Comparison of ENCODE assay signal across 18 mouse cellular contexts in genomic region chr1:187939078-187939477, GRCm38 (mm10).
DNase-seq lines count a peak whose midpoint lies in the region; ATAC-seq and TF ChIP-seq lines count a peak whose summit lies in the region.
"Had no signal": no experiment of that assay in that cellular context is flagged by ENCODE, and none has a peak within 500 bp of the region (broad histone marks: within the 10 kb centered on the region; RNA-seq: fewer than 3 reads in every experiment).

No protein-coding gene starts in this region.

- no peak for ATAC-seq in heart, embryonic 11.5 days (replicated peaks; ENCODE audit: insufficient number of reproducible peaks, low FRiP score, low TSS enrichment)
- 0 out of 2 replicates have a peak, but pooled peaks have one; percentile 31 for ATAC-seq in stomach, embryonic 15.5 days (ENCODE audit: insufficient read depth, low FRiP score, low read depth)
- no peak for ATAC-seq in stomach, postnatal 0 days (ENCODE audit: low FRiP score, low TSS enrichment)
- ATAC-seq in lung, postnatal 0 days, result peak; percentile 76
- ATAC-seq: activated CD4-positive, CD25-positive, alpha-beta regulatory T cell, adult 4 months; forebrain, postnatal 0 days; Patski had no signal

- no peaks in the 10 kb centered on the region for H3K36me3 ChIP-seq in heart, embryonic 11.5 days (ENCODE audit: control insufficient read depth, insufficient read depth, low read length)
- H3K36me3 ChIP-seq in stomach, embryonic 15.5 days, result no peaks in the 10 kb centered on the region
- no peaks in the 10 kb centered on the region for H3K36me3 ChIP-seq in stomach, postnatal 0 days (ENCODE audit: control insufficient read depth, insufficient read depth, low read length)
- H3K36me3 ChIP-seq in lung, postnatal 0 days (ENCODE audit: insufficient read depth, low read length), result no peaks in the 10 kb centered on the region
- H3K36me3 ChIP-seq: embryonic facial prominence, embryonic 13.5 days; hindbrain, embryonic 10.5 days; limb, embryonic 13.5 days had no signal

- 39% methylated on average over 4 of the region's 4 CpGs for WGBS in heart, embryonic 11.5 days (ENCODE audit: insufficient replicate concordance)
- 57% methylated on average over 4 of the region's 4 CpGs for WGBS in stomach, embryonic 15.5 days
- 65% methylated on average over 4 of the region's 4 CpGs for WGBS in stomach, postnatal 0 days
- 44% methylated on average over 4 of the region's 4 CpGs for WGBS in lung, postnatal 0 days

- 0 out of 2 replicates have a peak overlapping the region, but pooled peaks have one; percentile 70 for H3K27ac ChIP-seq in heart, embryonic 11.5 days (ENCODE audit: low read depth, low read length)
- H3K27ac ChIP-seq in stomach, embryonic 15.5 days, result no peak overlapping the region
- no peak overlapping the region for H3K27ac ChIP-seq in stomach, postnatal 0 days (replicated peaks)
- no peak overlapping the region for H3K27ac ChIP-seq in lung, postnatal 0 days (ENCODE audit: low read length)
- H3K27ac ChIP-seq: embryonic facial prominence, embryonic 13.5 days; hindbrain, embryonic 10.5 days; kidney, postnatal 0 days; limb, embryonic 13.5 days had no signal

- no peaks in the 10 kb centered on the region for H3K9me3 ChIP-seq in heart, embryonic 11.5 days (replicated peaks; ENCODE audit: control insufficient read depth, low read length)
- H3K9me3 ChIP-seq in stomach, embryonic 15.5 days, result no peaks in the 10 kb centered on the region
- H3K9me3 ChIP-seq in stomach, postnatal 0 days (ENCODE audit: control insufficient read depth, low read length), result no peaks in the 10 kb centered on the region
- no peaks in the 10 kb centered on the region for H3K9me3 ChIP-seq in lung, postnatal 0 days (ENCODE audit: low read length)
- H3K9me3 ChIP-seq: embryonic facial prominence, embryonic 13.5 days; hindbrain, embryonic 10.5 days; limb, embryonic 13.5 days had no signal

- no peak for DNase-seq in heart, adult 8-10 months (ENCODE audit: low spot score)
- no peak for DNase-seq in stomach, postnatal 0 days (ENCODE audit: low spot score)
- DNase-seq in lung, postnatal 0 days (ENCODE audit: low spot score), result peak; percentile 25
- no peak for DNase-seq in layer of hippocampus, adult 9-11 months
- no peak for DNase-seq in frontal cortex, postnatal 14 days (ENCODE audit: low spot score in 2 of 2)
- DNase-seq: adrenal gland, postnatal 25 days; cerebellum, adult 2 months; gastrocnemius, postnatal 14 days; right cerebral cortex, adult 18-20 months had no signal

- no peaks in the 10 kb centered on the region; the same call in none of the 2 replicates for H3K4me1 ChIP-seq in heart, embryonic 11.5 days (ENCODE audit: control insufficient read depth, insufficient read depth, low read length)
- H3K4me1 ChIP-seq in stomach, embryonic 15.5 days, result no peaks in the 10 kb centered on the region
- no peaks in the 10 kb centered on the region for H3K4me1 ChIP-seq in stomach, postnatal 0 days (replicated peaks; ENCODE audit: control insufficient read depth, insufficient read depth)
- no peaks in the 10 kb centered on the region for H3K4me1 ChIP-seq in lung, postnatal 0 days (ENCODE audit: insufficient read depth, low read depth, low read length)
- H3K4me1 ChIP-seq: embryonic facial prominence, embryonic 13.5 days had no signal

- TF ChIP-seq CTCF in stomach, postnatal 0 days (IDR thresholded peaks at IDR 0.05; ENCODE audit: low read depth), result no peak
- TF ChIP-seq CTCF in lung, postnatal 0 days (IDR thresholded peaks at IDR 0.05), result no peak

- H3K9ac ChIP-seq in heart, embryonic 11.5 days (ENCODE audit: low read depth, low read length), result no peak overlapping the region
- H3K9ac ChIP-seq in stomach, embryonic 15.5 days, result no peak overlapping the region
- no peak overlapping the region for H3K9ac ChIP-seq in stomach, postnatal 0 days (ENCODE audit: low read length)
- no peak overlapping the region for H3K9ac ChIP-seq in lung, postnatal 0 days (replicated peaks; ENCODE audit: low read depth)
- H3K9ac ChIP-seq: embryonic facial prominence, embryonic 13.5 days; forebrain, postnatal 0 days; limb, embryonic 13.5 days had no signal

- H3K4me3 ChIP-seq in heart, embryonic 11.5 days (ENCODE audit: low read depth, low read length), result no peak overlapping the region
- H3K4me3 ChIP-seq in stomach, embryonic 15.5 days (replicated peaks), result no peak overlapping the region
- H3K4me3 ChIP-seq in stomach, postnatal 0 days (ENCODE audit: low read depth, low read length), result no peak overlapping the region
- H3K4me3 ChIP-seq in lung, postnatal 0 days (ENCODE audit: low read depth, low read length), result no peak overlapping the region
- H3K4me3 ChIP-seq: embryonic facial prominence, embryonic 13.5 days; hindbrain, embryonic 10.5 days; limb, embryonic 13.5 days had no signal

- no peak for TF ChIP-seq EP300 in stomach, postnatal 0 days (optimal IDR thresholded peaks at IDR 0.05)
- no peak for TF ChIP-seq EP300 in lung, postnatal 0 days (IDR thresholded peaks at IDR 0.05)

- no peaks in the 10 kb centered on the region for H3K27me3 ChIP-seq in heart, embryonic 11.5 days (ENCODE audit: control insufficient read depth, insufficient read depth, low read length)
- H3K27me3 ChIP-seq in stomach, embryonic 15.5 days (replicated peaks), result no peaks in the 10 kb centered on the region
- H3K27me3 ChIP-seq in stomach, postnatal 0 days (ENCODE audit: control insufficient read depth, insufficient read depth, low read length), result no peaks in the 10 kb centered on the region
- no peaks in the 10 kb centered on the region for H3K27me3 ChIP-seq in lung, postnatal 0 days (replicated peaks; ENCODE audit: insufficient read depth, low read length)
- H3K27me3 ChIP-seq: embryonic facial prominence, embryonic 13.5 days; limb, embryonic 13.5 days; Patski had no signal

- H3K4me2 ChIP-seq in heart, embryonic 11.5 days, result no peak overlapping the region
- H3K4me2 ChIP-seq in stomach, embryonic 15.5 days, result no peak overlapping the region
- no peak overlapping the region for H3K4me2 ChIP-seq in stomach, postnatal 0 days (replicated peaks; ENCODE audit: low read depth)
- H3K4me2 ChIP-seq in lung, postnatal 0 days (replicated peaks; ENCODE audit: low read depth, low read length), result no peak overlapping the region
- H3K4me2 ChIP-seq: embryonic facial prominence, embryonic 13.5 days; limb, embryonic 13.5 days had no signal

Comparison
In these comparisons a context has a peak if more than half of its experiments do, and no peak if none do; other contexts are left out.
1. ATAC-seq: peak in stomach, embryonic 15.5 days (single experiment) and lung, postnatal 0 days (single experiment); none in heart, embryonic 11.5 days (single experiment) and stomach, postnatal 0 days (single experiment).